Mouse (Mus musculus) small intestine, adult 2 months (tissue): ENCODE results near the gene Tiam2. TPM values are rescaled to one million over a fixed set of nuclear protein-coding genes. Genes with fewer than 3 reads are reported as not detected.

Experiments
- H3K27ac ChIP-seq: fragments of 200-500 bp; 2 replicates; pipeline ENCODE4 v1.5.1; 2012; ENCODE audit warnings: low read depth, low read length, control low read depth, inconsistent platforms; ENCODE audit not compliant: insufficient read depth
- H3K27me3 ChIP-seq: fragments of 200-500 bp; 2 replicates; pipeline ENCODE4 v1.6.1; 2012; ENCODE audit warnings: mild to moderate bottlenecking, moderate library complexity, low read length, inconsistent platforms; ENCODE audit not compliant: control insufficient read depth, insufficient read depth
- H3K36me3 ChIP-seq: fragments of 200-500 bp; 2 replicates; pipeline ENCODE4 v1.6.1; 2012; ENCODE audit warnings: mild to moderate bottlenecking, low read length, control low read depth, inconsistent platforms; ENCODE audit not compliant: control insufficient read depth, insufficient read depth
- H3K4me1 ChIP-seq: fragments of 200-500 bp; 2 replicates; pipeline ENCODE4 v1.6.1; 2012; ENCODE audit warnings: low read length, inconsistent platforms, mixed read lengths; ENCODE audit not compliant: control insufficient read depth, insufficient read depth, insufficient read length
- H3K4me3 ChIP-seq: fragments of 200-500 bp; 2 replicates; pipeline ENCODE4 v1.5.1; 2012; ENCODE audit warnings: low read depth, mild to moderate bottlenecking, control low read depth, inconsistent platforms, low read length, moderate library complexity
- CTCF ChIP-seq: fragments of 200-500 bp; IDR thresholded peaks from 2 replicates; pipeline ENCODE4 v1.5.1; 2012; ENCODE audit warnings: low read depth, mild to moderate bottlenecking, control low read depth, inconsistent platforms, low read length, moderate library complexity, mixed read lengths; ENCODE audit not compliant: insufficient replicate concordance, insufficient read length; ENCODE audit errors: extremely low read depth
- POLR2A ChIP-seq: fragments of 200-500 bp; IDR thresholded peaks from 2 replicates; pipeline ENCODE4 v1.6.1; 2012; ENCODE audit warnings: low read depth, mild to moderate bottlenecking, control low read depth, inconsistent platforms, low read length, moderate library complexity
- WGBS: fragments of 180-500 bp; shearing (Covaris S2); methylation state at CpG from one replicate; pipeline ENCODE4 v1.1.7; 2018; 5-methylcytosine and 5-hydroxymethylcytosine counted together
- polyA plus RNA-seq: library from polyadenylated mRNA; depleted of rRNA; stranded (reverse); fragments of >200 nt; gene quantifications from 2 replicates; pipeline ENCODE4 v1.2.3, GENCODE M21; 2012

Tiam2 gene
- polyA plus RNA-seq, 1 experiment, result 2.7 TPM

DNA sequence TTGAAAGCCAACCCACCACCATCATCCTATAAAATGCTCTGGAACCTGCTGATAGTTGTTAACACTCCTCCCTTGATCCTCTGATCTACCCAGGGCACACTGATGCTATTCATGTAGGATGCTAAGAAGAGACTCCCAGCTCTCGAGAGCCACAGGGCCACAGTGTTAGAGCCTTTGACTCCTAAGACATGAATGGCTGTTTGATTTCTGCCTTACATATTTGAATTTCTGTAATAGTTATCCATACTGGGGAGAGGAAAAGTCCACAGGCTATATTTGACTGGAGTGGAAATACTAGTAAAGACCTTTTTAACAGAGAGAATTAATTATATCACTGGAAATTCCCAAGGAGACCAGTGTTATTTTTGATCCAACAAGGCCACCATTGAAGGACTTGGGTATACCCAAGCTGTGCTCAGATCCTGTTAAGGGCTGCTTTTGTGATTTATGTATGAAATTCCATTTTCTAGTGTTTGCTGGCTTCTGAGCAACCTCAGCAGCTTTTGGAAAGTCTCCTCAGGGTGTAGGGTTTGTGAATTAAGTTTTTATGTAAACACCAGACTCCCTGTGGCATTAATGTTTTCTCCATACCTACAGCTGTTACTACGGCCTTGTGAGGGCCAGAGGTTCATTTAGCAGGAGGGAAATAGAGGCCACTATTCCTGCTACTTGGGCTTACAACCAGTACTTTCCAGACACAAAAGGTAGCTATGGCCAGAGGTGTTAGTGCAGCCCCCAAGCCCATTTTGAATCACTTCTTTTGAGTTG is 131.7 kb downstream of the Tiam2 start:
- WGBS, result 87% methylated on average over 2 of the region's 2 CpGs
- H3K27me3 ChIP-seq, result no peaks in the 10 kb centered on the region
- H3K36me3 ChIP-seq, result peaks cover 2% of the 10 kb centered on the region
- H3K27ac ChIP-seq, result no peak overlapping the region
- no peak overlapping the region for H3K4me3 ChIP-seq
- no peak for TF ChIP-seq POLR2A
- no peak for TF ChIP-seq CTCF
- no peaks in the 10 kb centered on the region for H3K4me1 ChIP-seq

DNA sequence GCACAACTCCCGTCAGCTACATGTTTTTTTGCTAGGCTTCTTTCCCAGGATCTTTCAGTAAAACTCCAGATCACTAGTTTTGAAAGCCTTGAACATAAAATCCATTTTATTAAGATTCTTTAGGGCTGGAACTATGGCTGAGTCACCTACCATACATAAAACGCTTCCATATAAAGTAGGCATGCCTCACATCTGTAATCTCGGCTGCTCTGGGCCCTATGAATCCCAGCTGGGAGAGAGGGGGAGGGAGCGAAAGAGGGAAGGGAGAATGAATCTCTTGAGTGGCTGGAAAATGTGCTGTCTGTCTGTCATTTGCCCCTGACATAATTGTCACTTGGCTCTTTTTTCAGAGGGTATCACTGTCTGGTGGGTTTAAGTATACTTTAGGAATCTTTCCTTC is 139.5 kb downstream of the Tiam2 start:
- no peaks in the 10 kb centered on the region for H3K27me3 ChIP-seq
- no peak overlapping the region for H3K4me3 ChIP-seq
- WGBS, result 89% methylated on average over 4 of the region's 4 CpGs
- TF ChIP-seq CTCF (no peak), POLR2A (no peak)
- H3K27ac ChIP-seq, result no peak overlapping the region
- no peaks in the 10 kb centered on the region for H3K4me1 ChIP-seq
- H3K36me3 ChIP-seq, result no peaks in the 10 kb centered on the region

DNA sequence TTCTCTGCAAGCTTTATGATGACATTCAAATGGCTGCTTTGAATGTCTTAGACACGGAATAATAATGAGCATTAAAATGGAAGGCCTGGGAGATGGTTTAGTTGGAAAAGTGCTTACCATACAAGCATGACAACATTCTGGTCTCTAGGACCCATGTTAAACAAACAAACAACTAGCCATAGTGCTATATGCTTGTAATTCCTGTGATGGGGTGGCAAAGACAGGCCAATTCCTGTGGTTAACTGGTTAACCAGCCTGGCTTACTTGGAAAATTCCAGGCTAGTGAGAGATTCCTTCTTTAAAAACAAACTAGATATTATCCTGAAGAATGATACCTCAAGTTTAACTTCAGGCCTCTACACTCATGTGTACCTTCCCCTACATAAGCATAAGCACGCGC is 140.3 kb downstream of the Tiam2 start:
- no peak overlapping the region for H3K27ac ChIP-seq
- no peaks in the 10 kb centered on the region for H3K36me3 ChIP-seq
- TF ChIP-seq CTCF (no peak), POLR2A (no peak)
- no peaks in the 10 kb centered on the region for H3K4me1 ChIP-seq
- H3K27me3 ChIP-seq, result no peaks in the 10 kb centered on the region
- 93% methylated on average over 3 of the region's 3 CpGs for WGBS
- no peak overlapping the region for H3K4me3 ChIP-seq

DNA sequence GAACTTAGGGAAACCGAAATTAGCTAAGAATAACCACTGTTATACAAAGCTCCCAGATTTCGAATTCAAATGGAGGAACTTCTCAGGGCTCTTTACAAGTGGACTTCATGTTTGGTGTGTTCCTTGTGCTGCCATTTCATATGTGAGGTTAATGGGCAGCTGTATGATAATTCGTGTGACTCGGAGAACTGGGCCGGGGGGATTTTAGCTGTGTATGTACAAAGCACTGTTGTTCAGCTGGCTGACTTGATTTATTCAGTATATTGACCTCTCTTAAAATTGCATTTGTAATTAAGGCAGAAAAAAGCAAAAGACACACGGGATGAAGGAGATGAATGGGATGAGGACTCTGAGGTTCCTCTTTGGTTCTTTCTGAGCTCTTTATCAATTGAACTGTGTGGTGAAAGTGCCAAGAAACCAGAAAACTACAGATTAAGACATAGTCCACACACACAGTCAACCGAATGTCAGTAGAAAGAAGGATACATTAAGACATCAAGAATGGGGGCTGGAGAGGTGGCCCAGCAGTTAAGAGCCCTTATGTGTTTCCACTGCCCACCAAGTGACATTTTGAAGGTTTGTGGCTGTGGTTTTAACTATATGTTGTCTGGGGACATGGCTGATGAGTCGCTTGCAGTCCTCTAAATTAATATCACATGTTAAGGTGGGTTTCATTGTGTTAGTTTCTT is 141.4 kb downstream of the Tiam2 start:
- Histone ChIP-seq H3K4me3 (no peak overlapping the region), H3K27ac (no peak overlapping the region), H3K27me3 (no peaks in the 10 kb centered on the region), H3K36me3 (no peaks in the 10 kb centered on the region), H3K4me1 (no peaks in the 10 kb centered on the region)
- 86% methylated on average over 8 of the region's 8 CpGs for WGBS
- TF ChIP-seq CTCF (no peak), POLR2A (no peak)

DNA sequence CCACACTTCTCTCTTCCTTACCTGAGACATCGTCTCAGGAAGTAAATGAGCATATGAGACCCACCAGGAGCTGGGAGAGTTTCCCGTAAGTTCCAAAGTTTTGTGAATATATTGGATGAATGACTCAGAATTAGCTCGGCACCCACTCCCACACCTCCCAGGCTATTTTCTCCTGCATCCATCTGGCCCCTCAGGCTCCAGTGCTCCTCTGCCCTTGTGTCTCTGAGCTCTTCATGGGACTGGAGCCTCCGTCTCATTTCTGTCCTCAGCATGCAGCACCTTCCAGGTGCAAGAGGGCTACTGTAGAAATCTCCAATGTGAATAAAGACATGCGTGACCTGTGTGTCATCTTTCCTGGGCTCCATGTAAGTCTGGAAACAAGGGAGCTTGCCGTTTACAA is 145.6 kb downstream of the Tiam2 start:
- Histone ChIP-seq H3K4me1 (no peaks in the 10 kb centered on the region), H3K4me3 (no peak overlapping the region), H3K27ac (no peak overlapping the region), H3K36me3 (no peaks in the 10 kb centered on the region), H3K27me3 (no peaks in the 10 kb centered on the region)
- 90% methylated on average over 6 of the region's 6 CpGs for WGBS
- TF ChIP-seq CTCF, result no peak
- no peak for TF ChIP-seq POLR2A

DNA sequence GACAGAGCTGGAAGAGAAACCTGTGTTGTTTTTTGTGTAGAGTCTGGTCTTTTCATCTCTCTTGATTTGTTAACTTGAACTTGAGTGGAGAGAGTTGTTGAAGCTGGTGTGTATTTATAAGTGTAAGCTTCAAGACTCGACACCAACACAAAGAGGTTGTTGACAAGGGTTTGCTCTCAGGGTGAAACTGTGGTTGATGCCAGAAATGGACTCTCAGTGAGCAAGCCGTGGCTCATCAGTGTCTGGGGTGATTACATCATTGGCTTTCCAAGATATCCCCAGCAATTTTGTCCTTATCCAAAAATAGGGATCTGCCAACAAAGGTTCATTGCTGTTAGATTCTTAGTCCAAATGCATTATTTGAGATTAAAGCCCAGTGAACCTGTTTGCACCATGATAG is 150.2 kb downstream of the Tiam2 start:
- Histone ChIP-seq H3K27me3 (no peaks in the 10 kb centered on the region), H3K4me3 (no peak overlapping the region), H3K36me3 (peaks cover 2% of the 10 kb centered on the region; the same call in 1 of the 2 replicates), H3K4me1 (no peaks in the 10 kb centered on the region), H3K27ac (no peak overlapping the region)
- TF ChIP-seq POLR2A (no peak), CTCF (no peak)
- 77% methylated on average over 2 of the region's 2 CpGs for WGBS
